Mouse (Mus musculus): Measurements from ENCODE around the gene Mast4.

DNA sequence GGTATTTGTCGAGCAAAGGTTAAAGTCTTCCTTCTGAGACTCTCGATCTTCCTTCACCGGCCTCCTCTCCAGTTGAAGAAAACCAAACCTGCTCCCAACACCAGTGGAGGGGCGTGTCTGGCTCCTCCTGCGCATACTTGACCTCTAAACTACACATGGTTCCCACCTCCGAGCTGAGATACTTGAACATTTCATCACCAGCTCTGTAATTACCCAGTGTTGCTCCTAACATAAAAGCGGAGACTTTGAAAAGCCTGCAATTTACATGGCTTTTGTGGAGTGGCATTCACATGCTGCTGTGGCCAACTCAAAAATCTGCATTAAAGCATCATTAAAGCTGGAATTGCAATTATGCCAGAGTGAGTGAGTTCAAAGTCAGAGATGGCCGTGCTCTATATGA lies 492.1 kb downstream of the Mast4 start:
- TF ChIP-seq CTCF (IDR thresholded peaks at IDR 0.05; ENCODE audit: low read depth) (no peak), EP300 (IDR thresholded peaks at IDR 0.05; ENCODE audit: low read depth) (no peak)

Data from liver, embryonic 14.5 days (tissue).